Mouse (Mus musculus) small intestine, adult 10 weeks (tissue): ENCODE data around the gene Mpp6. TPM values are rescaled to one million over a fixed set of nuclear protein-coding genes. Genes with fewer than 3 reads are reported as not detected.

Experiments
- polyA plus RNA-seq: library from polyadenylated mRNA; stranded (reverse); fragments of 350-450 nt; fragmentation: Illumina TruSeq; extraction: RNeasy Lipid Tissue Mini Kit (QIAGEN cat#74804); gene quantifications from one replicate; pipeline ENCODE4 v1.2.3, GENCODE M21; 2014; ENCODE audit warnings: low replicate concordance

Gene Mpp6
- 36.3 TPM for polyA plus RNA-seq

DNA sequence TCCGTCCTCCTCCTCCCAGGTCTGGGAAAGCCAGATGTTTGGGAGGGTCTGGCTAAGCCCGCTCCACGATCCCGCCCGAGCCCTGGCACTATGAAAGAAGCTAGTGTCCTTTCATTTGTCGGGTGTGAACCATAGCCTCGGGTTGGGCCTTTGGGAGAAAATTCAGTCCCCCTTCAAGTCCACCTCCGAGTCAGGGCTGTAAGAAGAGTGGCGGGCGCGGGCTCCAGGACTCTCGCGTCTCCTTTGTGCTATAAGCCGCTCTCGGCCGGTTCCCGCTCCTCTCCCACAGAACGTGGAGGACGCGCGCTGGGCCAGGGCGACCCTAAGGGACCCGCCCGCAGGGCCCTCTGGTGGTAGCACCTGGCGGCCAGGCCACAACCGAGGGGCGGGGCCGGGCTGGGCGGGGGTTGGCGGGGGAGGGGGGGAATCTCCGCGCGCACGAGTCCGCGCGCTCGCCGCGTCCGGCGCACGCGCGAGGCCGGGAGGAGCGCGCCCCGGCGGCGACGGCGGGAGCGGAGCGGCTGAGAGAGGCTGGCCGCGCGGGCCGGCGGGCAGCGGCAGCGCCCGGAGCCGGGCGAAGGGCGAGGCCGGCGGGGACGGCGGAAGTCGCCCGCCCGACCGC, at the start of gene Mpp6:
Gene Mpp6 (plus strand): TSS at position 485 of the 622 bp plus-strand sequence.

Other genes starting within 250 kb of the Mpp6 start
- 8.1 TPM for gene Gsdme, start 153.6 kb downstream of the Mpp6 start, polyA plus RNA-seq